Mouse (Mus musculus) 3T3-L1 (cell line): ENCODE measurements around the gene Snta1.
"Not testable (repeated sequence)": the region's sequence is repeated elsewhere in the genome, so short reads cannot be mapped to it uniquely, and the experiment has no call there.

Experiments used
- DNase-seq: peaks from one replicate; pipeline ENCODE4 v3.0.0-alpha.2; 2015; ENCODE audit warnings: low read depth, low spot score

The Snta1 gene

DNA sequence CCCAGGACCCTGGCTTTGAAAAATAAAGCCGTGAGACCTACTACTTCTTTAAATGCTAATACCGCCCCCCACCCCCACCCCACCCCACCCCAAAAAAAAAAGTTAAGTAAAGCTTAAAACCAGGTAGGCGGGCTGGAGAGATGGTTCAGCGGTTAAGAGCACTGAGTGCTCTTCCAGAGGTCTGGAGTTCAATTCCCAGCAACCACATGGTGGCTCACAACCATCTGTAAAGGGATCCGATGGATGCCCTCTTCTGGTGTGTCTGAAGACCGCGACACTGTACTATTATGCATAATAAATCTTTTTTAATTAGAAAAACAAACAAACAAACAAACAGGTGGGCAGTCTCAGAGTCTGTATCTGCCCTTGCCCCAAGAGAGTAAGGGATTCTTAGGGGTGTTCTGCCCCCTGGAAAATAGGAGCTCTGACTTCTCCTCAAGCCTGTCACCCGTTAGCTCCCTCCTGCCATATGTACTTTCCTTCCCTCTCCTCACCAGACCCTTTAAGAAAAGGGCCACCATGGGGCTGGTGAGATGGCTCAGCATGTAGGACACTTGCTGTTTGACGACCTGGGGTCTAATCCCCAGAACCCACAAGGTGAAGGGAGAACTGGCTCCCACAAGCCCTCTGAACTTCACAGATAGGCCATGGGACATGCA lies 34.9 kb downstream of the Snta1 start, which contains the start of gene Cdk5rap1:
TSS of gene Cdk5rap1 (minus strand) at position 169 of the 659 bp plus-strand sequence.
- DNase-seq = no peak

DNA sequence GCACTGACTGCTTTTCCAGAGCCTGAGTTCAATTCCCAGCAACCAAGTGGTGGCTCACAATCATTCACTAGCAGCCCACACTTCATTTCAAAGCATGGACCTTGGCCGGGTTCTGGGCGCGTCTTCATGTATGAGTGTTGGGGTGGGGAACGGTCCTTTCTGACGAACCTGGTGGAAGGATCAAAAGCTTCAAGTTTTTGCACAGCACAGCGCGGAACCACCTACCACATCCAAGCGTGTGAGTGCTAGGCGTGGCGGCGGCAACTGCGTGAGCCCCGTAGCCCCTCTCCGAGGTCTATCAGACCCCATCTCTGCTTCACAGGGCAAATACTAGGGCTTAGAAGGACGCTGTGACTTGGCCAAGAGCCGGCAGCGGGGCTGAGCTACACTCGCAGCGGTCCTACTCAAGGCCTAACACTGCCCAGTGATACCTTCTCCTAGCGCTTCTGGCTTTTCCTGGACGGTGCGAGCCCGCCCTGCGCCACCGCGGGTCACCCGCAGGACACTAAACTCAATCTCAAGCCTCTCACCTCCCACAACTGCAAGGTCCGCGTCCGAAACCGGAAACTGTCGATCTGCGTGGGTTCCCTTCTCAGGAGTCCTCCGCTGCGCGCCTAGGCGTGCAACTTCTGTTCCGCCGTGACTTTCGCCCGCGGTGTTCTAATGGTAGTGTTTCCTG lies 35.6 kb downstream of the Snta1 start:
- peak; percentile 93 for DNase-seq

DNA sequence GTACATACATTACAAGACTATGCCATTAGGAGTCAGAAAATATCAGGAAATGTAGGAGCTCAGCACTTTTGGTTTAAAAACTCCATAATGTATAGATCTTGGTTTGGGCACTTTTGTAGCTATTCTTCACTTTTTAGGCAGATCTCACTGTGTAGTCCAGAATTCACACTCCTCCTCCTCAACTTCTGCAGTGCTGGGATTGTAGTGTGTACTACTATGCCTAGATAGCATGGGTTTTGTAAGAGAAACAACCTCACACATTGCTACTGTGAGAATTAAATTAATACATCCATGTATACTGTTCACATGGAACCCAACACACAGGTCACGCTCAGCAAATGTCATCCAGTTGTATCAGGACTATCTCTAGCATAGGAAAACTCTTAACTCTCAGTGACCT lies 40.4 kb downstream of the Snta1 start:
- DNase-seq = no peak

DNA sequence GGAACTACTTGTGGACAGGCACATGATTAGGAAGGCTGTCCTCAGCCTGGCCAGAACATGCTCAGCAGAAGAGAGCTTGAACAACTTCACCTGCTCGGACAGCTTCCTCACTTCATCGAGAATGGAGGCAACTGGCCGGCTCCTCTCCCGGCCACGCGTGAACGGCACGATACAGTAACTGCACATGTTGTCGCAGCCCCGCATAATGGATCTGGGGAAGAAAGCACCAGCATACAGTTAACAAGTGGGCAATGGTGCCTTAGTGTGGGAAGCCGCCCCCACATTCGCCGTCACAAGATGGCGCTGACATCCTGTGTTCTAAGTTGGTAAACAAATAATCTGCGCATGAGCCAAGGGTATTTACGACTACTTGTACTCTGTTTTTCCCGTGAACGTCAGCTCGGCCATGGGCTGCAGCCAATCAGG lies 53.9 kb downstream of the Snta1 start:
- not testable (repeated sequence) for DNase-seq

DNA sequence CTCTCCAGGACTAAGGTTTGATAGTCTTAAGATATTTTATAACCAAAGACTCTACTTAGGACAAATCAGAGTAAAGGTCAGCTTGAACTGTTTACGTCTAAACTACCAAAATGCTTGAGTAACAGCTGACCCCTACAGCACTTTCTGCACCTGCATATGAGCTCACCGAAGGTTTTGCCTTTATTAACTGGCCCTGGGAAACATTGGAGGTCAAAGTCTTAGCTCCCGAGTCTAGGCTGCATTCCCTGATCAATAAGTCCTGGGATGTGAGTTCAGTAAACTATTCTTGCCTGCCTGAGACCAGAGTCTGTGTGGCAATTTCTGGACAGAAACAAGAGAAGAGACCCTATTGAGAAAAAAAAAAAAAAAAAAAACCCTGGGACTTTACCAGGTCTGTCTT lies 59.7 kb downstream of the Snta1 start:
- no peak for DNase-seq

DNA sequence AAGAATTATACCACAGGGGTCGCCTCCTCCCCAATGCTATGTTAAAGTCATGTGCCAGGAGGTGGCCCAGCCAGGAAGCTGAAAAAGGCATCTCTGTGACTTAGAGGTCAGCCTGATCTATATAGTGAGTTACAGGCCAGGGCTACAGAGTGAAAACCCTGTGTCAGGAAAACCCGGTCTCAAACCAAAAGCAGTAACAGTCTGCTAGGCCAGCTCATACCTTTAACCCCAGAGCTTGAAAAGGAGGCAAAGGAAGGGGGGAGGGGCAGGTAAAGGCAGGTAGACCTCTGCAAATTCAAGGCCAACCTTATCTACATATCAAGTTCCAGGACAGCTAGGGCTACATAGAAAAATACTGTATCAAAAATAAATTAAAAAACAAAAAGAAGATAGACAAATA lies 68.5 kb downstream of the Snta1 start:
- no peak for DNase-seq

DNA sequence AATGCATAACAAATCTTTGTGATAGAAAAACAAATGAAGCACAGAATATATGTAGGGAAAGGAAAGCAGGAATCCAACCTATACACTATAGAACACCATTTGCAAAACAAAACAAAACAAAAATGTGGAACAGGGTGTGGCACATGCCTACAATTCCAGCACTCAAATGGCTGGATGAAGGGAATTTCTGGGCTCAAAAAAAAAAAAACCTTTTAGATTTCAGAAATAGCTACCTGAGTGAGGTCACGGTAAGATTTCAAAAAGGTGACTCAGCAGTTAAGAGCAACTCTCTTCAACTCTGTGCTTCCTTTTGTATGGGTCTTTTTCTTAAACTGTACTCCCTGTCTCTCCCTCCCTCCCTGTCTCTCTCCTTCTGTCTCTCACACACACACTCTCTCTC lies 69.7 kb downstream of the Snta1 start:
- DNase-seq = peak; percentile 44

DNA sequence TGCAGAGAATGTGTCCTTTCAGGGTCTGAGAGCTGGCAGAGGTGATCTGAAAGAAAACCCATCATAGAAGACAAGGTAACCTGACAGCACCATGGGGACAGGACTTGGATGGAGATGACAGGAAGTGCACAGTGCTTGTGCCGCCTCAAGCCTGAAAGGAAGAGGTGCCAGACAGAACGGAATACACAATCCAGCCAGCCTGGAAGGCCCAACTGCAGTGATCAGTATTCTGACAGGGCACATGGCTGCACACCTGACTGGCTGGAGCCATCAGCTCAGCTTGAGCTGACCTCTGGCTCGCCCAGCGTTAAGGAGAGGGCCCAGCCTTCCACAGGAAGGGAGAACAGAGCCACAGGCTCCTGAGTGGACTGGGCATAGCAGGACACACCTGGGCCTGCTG lies 72.3 kb downstream of the Snta1 start:
- no peak for DNase-seq

DNA sequence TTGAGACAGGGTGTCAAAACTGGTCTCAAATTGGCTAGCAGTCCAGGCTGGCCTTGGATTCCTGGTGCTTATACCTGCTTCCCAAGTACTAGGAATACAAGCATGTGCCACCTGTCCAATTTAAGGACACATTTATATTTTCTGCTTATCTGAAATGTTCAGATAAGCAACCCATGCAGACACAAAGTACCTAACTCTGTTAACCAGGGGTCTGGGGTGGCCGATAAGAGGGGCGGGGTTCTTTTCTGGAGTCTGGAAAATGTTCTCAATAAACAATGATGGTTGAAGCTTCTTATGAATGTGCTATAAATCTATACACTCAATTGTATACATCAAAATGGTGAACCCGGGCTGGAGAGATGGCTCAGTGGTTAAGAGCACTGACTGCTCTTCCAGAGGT lies 81.0 kb downstream of the Snta1 start:
- DNase-seq = no peak
